In genomic region chr11:77468397-77468796, GRCm38 (mm10) we compare ENCODE assay signal across 12 mouse cellular contexts. TPM values are rescaled to one million over a fixed set of nuclear protein-coding genes. Genes with fewer than 3 reads are reported as not detected.
"Had no signal": no experiment of that assay in that cellular context is flagged by ENCODE, and none has a peak within 500 bp of the region (broad histone marks: within the 10 kb centered on the region; RNA-seq: fewer than 3 reads in every experiment).

No protein-coding gene starts in this region.

- H3K9me3 ChIP-seq: heart, embryonic 10.5 days; heart, embryonic 12.5 days; hindbrain, embryonic 13.5 days; hindbrain, embryonic 15.5 days; kidney, embryonic 15.5 days; limb, embryonic 10.5 days; limb, embryonic 12.5 days had no signal

- H3K9ac ChIP-seq: heart, embryonic 12.5 days; hindbrain, embryonic 13.5 days; hindbrain, embryonic 15.5 days; limb, embryonic 12.5 days had no signal

- H3K27ac ChIP-seq: heart, embryonic 10.5 days; hindbrain, embryonic 13.5 days; hindbrain, embryonic 15.5 days; hindbrain, postnatal 0 days; kidney, embryonic 15.5 days; kidney, postnatal 0 days; left cerebral cortex, adult 2 months; limb, embryonic 12.5 days had no signal

- H3K4me3 ChIP-seq: heart, embryonic 12.5 days; hindbrain, embryonic 13.5 days; hindbrain, embryonic 15.5 days; limb, embryonic 12.5 days had no signal

RNA-seq across cellular contexts. Expression of gene Coro6, which starts 6.2 kb away (rescaled TPM):
- total RNA-seq: granulocyte monocyte progenitor cell, adult 5-6 weeks had no signal
- polyA plus RNA-seq: intestine, embryonic 16.5 days had no signal
